Mouse (Mus musculus) liver, embryonic 14.5 days (tissue): ENCODE data around the gene Med26. TPM values are rescaled to one million over a fixed set of nuclear protein-coding genes. Genes with fewer than 3 reads are reported as not detected.

Experiments used
- ATAC-seq: fragments of 200-750 bp; cut with Nextera tagmentation; 2 replicates; pipeline ENCODE4 v1.8.0; 2017; ENCODE audit warnings: moderate number of reproducible peaks, mild to moderate bottlenecking, moderate library complexity; ENCODE audit not compliant: insufficient read depth
- DNase-seq, 3 experiments: peaks; one replicate each; pipeline ENCODE4 v3.0.0-alpha.2; 2012 to 2013; ENCODE audit warnings: low read depth in 3 of 3, low spot score in 3 of 3
- H3K27ac ChIP-seq: fragments of 300-500 bp; sonication (generic); 2 replicates; pipeline ENCODE4 v1.5.1; 2014; ENCODE audit warnings: moderate library complexity, mild to moderate bottlenecking, control low read depth, inconsistent platforms
- H3K27me3 ChIP-seq: fragments of 300-500 bp; sonication (generic); 2 replicates; pipeline ENCODE4 v1.6.1; 2014; ENCODE audit warnings: mild to moderate bottlenecking, low read length, moderate library complexity; ENCODE audit not compliant: control insufficient read depth, insufficient read depth
- H3K36me3 ChIP-seq: fragments of 300-500 bp; sonication (generic); replicated peaks from 2 replicates; pipeline ENCODE4 v1.6.1; 2014; ENCODE audit warnings: low read depth; ENCODE audit not compliant: control insufficient read depth, insufficient read depth
- H3K4me1 ChIP-seq, 2 experiments: fragments of 200-500 bp in 1 of 2; fragments of 300-500 bp in 1 of 2; sonication (generic) in 1 of 2; replicated peaks; 2 replicates each; pipeline ENCODE4 v1.6.1; 2012 to 2014; ENCODE audit warnings: antibody characterized with exemption in 1 of 2, inconsistent platforms in 1 of 2, low read length in 1 of 2; ENCODE audit not compliant: control insufficient read depth in 2 of 2, insufficient read depth in 2 of 2
- H3K4me2 ChIP-seq: fragments of 300-500 bp; sonication (generic); 2 replicates; pipeline ENCODE4 v1.6.1; 2014; ENCODE audit warnings: low read depth, mild to moderate bottlenecking, control low read depth, moderate library complexity
- H3K4me3 ChIP-seq, 2 experiments: fragments of 200-500 bp in 1 of 2; fragments of 300-500 bp in 1 of 2; sonication (generic) in 1 of 2; 2 replicates each; pipeline ENCODE4 v1.5.1; 2012 to 2014; ENCODE audit warnings: low read depth in 2 of 2, low read length in 2 of 2, mild to moderate bottlenecking in 2 of 2, control low read depth in 1 of 2, inconsistent platforms in 1 of 2, moderate library complexity in 1 of 2; ENCODE audit not compliant: insufficient read depth in 1 of 2
- H3K9ac ChIP-seq: fragments of 300-500 bp; sonication (generic); replicated peaks from 2 replicates; pipeline ENCODE4 v1.6.1; 2014; ENCODE audit warnings: mild to moderate bottlenecking, control low read depth, moderate library complexity
- H3K9me3 ChIP-seq: fragments of 300-500 bp; sonication (generic); 2 replicates; pipeline ENCODE4 v1.6.1; 2016; ENCODE audit warnings: low read length, mixed read lengths; ENCODE audit not compliant: control insufficient read depth
- CTCF ChIP-seq: IDR thresholded peaks from 2 replicates; pipeline ENCODE4 v1.5.1; 2016; ENCODE audit warnings: antibody characterized with exemption, low read depth, control low read depth
- EP300 ChIP-seq: IDR thresholded peaks from 2 replicates; pipeline ENCODE4 v1.6.1; 2016; ENCODE audit warnings: antibody characterized with exemption, low read depth
- WGBS: fragments of 180-500 bp; shearing (Covaris S2); extraction: QIAGEN DNeasy Blood & Tissue Kit; methylation state at CpG from one replicate; pipeline ENCODE4 v1.1.7; 2014; ENCODE audit not compliant: insufficient replicate concordance; 5-methylcytosine and 5-hydroxymethylcytosine counted together
- polyA plus RNA-seq, 2 experiments: library from polyadenylated mRNA; depleted of rRNA in 1 of 2; stranded (reverse) in 1 of 2; unstranded in 1 of 2; fragments of >200 nt; fragmentation: Nextera tagmentation in 1 of 2; extraction: Ambion mirVana in 1 of 2; gene quantifications; 2 replicates each; pipeline versions ENCODE4 v1.2.1 to v1.2.3; 2012 to 2014

The Med26 gene
- polyA plus RNA-seq (2012; rRNA removed), result 4.6 TPM in 2 replicates
- polyA plus RNA-seq (2014; fragmentation: Nextera tagmentation; extraction: Ambion mirVana), result 5.5 and 6.2 TPM in 2 replicates

GRCm38 (mm10) chr8:72547802-72548643 is at the start of gene Med26:
Gene Med26, minus strand, starts transcription at chr8:72548270.
- peaks cover 5% of the 10 kb centered on the region for H3K36me3 ChIP-seq
- H3K27me3 ChIP-seq, result no peaks in the 10 kb centered on the region
- no peak for TF ChIP-seq CTCF
- TF ChIP-seq EP300, result 0 out of 2 replicates have a peak, but pooled peaks have one; percentile 35
- WGBS, result under 1% methylated on average over 79 of the region's 92 CpGs
- H3K4me3 ChIP-seq, result peak within 1 kb of the TSS; percentile 93 to 96
- H3K9me3 ChIP-seq, result no peaks in the 10 kb centered on the region
- H3K9ac ChIP-seq, result peak within 1 kb of the TSS; percentile 99
- H3K4me1 ChIP-seq, result peaks cover 13 to 14% of the 10 kb centered on the region in 2 experiments
- H3K27ac ChIP-seq, result peak within 1 kb of the TSS; percentile 70
- ATAC-seq (peak; percentile 94), DNase-seq (peak; percentile 97)
- H3K4me2 ChIP-seq, result peak within 1 kb of the TSS; percentile 97

- Histone ChIP-seq H3K27me3 (no peaks in the 10 kb centered on the region), H3K4me1 (no peaks in the 10 kb centered on the region), H3K4me2 (no peak overlapping the region), H3K9me3 (no peaks in the 10 kb centered on the region), H3K9ac (no peak overlapping the region), H3K4me3 (no peak overlapping the region), H3K27ac (no peak overlapping the region), H3K36me3 (no peaks in the 10 kb centered on the region)
- TF ChIP-seq CTCF (peak; percentile 63), EP300 (no peak)
- 33% methylated on average over 2 of the region's 2 CpGs for WGBS
- DNase-seq, result peak in 1 of 3 experiments; percentile 34
- ATAC-seq, result no peak
These were observed 42.1 kb upstream of the Med26 start for GRCm38 (mm10) chr8:72590198-72590597.

- ATAC-seq (no peak), DNase-seq (no peak)
- Histone ChIP-seq H3K4me3 (no peak overlapping the region), H3K9me3 (no peaks in the 10 kb centered on the region), H3K27me3 (no peaks in the 10 kb centered on the region), H3K36me3 (no peaks in the 10 kb centered on the region), H3K27ac (no peak overlapping the region), H3K4me1 (no peaks in the 10 kb centered on the region; a peak in 1 of 4 replicates), H3K4me2 (no peak overlapping the region), H3K9ac (no peak overlapping the region)
- 76% methylated on average over 7 of the region's 7 CpGs for WGBS
- TF ChIP-seq CTCF, result no peak
- no peak for TF ChIP-seq EP300
These were observed 41.2 kb upstream of the Med26 start for GRCm38 (mm10) chr8:72589286-72589685.

DNA sequence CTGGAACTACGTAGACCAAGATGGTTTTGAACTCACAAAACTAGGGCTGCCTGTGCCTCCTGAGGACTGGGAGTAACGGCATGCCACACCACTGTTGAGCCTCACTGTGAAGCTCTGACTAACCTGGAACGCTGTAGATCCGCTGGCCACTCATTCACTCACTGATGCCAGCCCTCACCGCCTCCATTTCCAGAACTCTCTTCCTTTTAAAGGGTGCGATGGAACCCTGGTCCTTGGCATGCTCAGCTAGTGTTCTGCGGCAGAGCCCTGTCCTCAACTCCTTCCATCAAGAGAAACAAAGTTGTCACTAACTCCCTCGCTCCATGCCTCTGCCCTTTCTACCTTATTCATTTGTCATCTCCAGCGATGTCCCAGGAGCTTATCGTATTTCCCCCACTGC is 40.8 kb upstream of the Med26 start:
- Histone ChIP-seq H3K9ac (no peak overlapping the region), H3K27me3 (no peaks in the 10 kb centered on the region), H3K9me3 (no peaks in the 10 kb centered on the region), H3K36me3 (no peaks in the 10 kb centered on the region), H3K27ac (no peak overlapping the region), H3K4me2 (no peak overlapping the region), H3K4me3 (no peak overlapping the region), H3K4me1 (no peaks in the 10 kb centered on the region; a peak in 1 of 4 replicates)
- ATAC-seq (no peak), DNase-seq (no peak)
- TF ChIP-seq CTCF (no peak), EP300 (no peak)
- WGBS, result 73% methylated on average over 10 of the region's 10 CpGs

DNA sequence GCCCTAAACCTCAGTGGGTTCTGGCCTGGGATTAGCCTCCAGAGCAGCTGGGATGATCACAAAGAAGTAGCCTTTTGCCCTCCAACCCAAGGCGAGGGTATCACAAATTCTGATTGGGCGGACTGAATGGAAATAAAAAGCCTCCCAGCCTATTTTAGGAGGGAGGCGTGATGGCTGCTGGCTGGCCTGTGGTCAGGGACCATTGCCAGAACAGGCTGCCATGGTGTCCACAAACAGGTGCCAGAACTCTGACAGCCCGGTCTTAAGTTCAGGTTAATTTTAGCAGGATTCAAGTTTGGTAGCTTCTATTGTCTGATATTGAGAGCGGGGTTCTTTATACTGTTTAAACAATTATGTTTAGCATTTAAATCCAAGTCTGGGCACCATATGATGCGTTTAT is 39.7 kb upstream of the Med26 start:
- Histone ChIP-seq H3K4me1 (peaks cover 0 to 2% of the 10 kb centered on the region in 2 experiments; a peak in 1 of 4 replicates), H3K4me2 (no peak overlapping the region), H3K9me3 (no peaks in the 10 kb centered on the region), H3K36me3 (no peaks in the 10 kb centered on the region), H3K9ac (no peak overlapping the region), H3K27me3 (no peaks in the 10 kb centered on the region), H3K27ac (no peak overlapping the region), H3K4me3 (no peak overlapping the region)
- DNase-seq (no peak), ATAC-seq (no peak)
- no peak for TF ChIP-seq CTCF
- TF ChIP-seq EP300, result no peak
- WGBS, result 63% methylated on average over 6 of the region's 6 CpGs
